Mouse (Mus musculus) forebrain, postnatal 0 days (tissue): ENCODE data around the gene Fbxo21. TPM values are rescaled to one million over a fixed set of nuclear protein-coding genes. Genes with fewer than 3 reads are reported as not detected.

Experiments
- ATAC-seq: fragments of 200-750 bp; cut with Nextera tagmentation; 2 replicates; pipeline ENCODE4 v1.8.0; 2017; ENCODE audit warnings: mild to moderate bottlenecking, moderate library complexity
- DNase-seq: peaks from one replicate; pipeline ENCODE4 v3.0.0-alpha.2; 2015
- H3K27ac ChIP-seq: fragments of 300-500 bp; sonication (generic); 2 replicates; pipeline ENCODE4 v1.5.1; 2014; ENCODE audit warnings: low read depth, mild to moderate bottlenecking, antibody characterized with exemption, low read length, moderate library complexity, mixed read lengths
- H3K27me3 ChIP-seq: fragments of 300-500 bp; sonication (generic); 2 replicates; pipeline ENCODE4 v1.6.1; 2014; ENCODE audit warnings: mild to moderate bottlenecking, low read length, mixed read lengths; ENCODE audit not compliant: insufficient read depth
- H3K36me3 ChIP-seq: fragments of 300-500 bp; sonication (generic); 2 replicates; pipeline ENCODE4 v1.6.1; 2014; ENCODE audit warnings: mild to moderate bottlenecking, moderate library complexity; ENCODE audit not compliant: insufficient read depth
- H3K4me1 ChIP-seq: fragments of 300-500 bp; sonication (generic); 2 replicates; pipeline ENCODE4 v1.6.1; 2014; ENCODE audit warnings: antibody characterized with exemption; ENCODE audit not compliant: insufficient read depth
- H3K4me2 ChIP-seq: fragments of 300-500 bp; sonication (generic); 2 replicates; pipeline ENCODE4 v1.6.1; 2014; ENCODE audit warnings: low read depth, mild to moderate bottlenecking, moderate library complexity
- H3K4me3 ChIP-seq: fragments of 300-500 bp; sonication (generic); 2 replicates; pipeline ENCODE4 v1.5.1; 2014; ENCODE audit warnings: low read depth, low read length, mixed read lengths
- H3K9ac ChIP-seq: fragments of 300-500 bp; sonication (generic); 2 replicates; pipeline ENCODE4 v1.6.1; 2014; ENCODE audit warnings: mild to moderate bottlenecking
- H3K9me3 ChIP-seq: fragments of 300-500 bp; sonication (generic); 2 replicates; pipeline ENCODE4 v1.6.1; 2016; ENCODE audit warnings: low read length
- CTCF ChIP-seq: sonication (generic); IDR thresholded peaks from 2 replicates; pipeline ENCODE4 v1.5.1; 2016; ENCODE audit warnings: antibody characterized with exemption, control low read depth, low read depth
- WGBS: fragments of 180-500 bp; shearing (Covaris S2); extraction: QIAGEN DNeasy Blood & Tissue Kit; methylation state at CpG from one replicate; pipeline ENCODE4 v1.1.7; 2014; 5-methylcytosine and 5-hydroxymethylcytosine counted together
- polyA plus RNA-seq: library from polyadenylated mRNA; unstranded; fragments of >200 nt; fragmentation: Nextera tagmentation; extraction: Ambion mirVana; gene quantifications from 2 replicates; pipeline ENCODE4 v1.2.1, GENCODE M21; 2015
- total RNA-seq: library from RNA; depleted of rRNA; stranded (reverse); fragments of >200 nt; gene quantifications from 2 replicates; pipeline ENCODE4 v1.2.3, GENCODE M21; 2014

The Fbxo21 gene
- total and polyA plus RNA-seq, 2 experiments from 2014 or later: 161 to 197 TPM

DNA sequence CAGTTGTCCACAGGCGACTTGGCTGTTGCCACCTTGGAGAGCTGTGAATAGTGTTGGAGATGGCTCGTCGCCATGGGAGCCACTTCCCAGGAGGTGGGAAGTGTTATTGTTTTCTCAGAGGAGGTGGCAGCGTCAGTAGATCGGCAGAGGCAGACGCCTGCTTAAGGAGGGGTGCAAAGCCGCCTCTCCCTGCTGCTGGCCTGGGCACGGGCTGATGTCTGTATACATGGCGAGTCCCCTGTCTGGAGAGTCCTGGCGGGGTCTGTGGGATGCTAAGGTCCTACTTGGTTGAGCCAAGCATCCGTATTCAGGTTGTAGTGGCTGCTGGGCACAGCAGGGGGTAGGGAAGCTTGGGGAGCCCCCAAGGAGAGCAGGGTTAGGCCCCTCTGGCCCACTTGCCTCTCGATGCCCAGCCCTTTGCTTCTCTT lies 62.7 kb downstream of the Fbxo21 start:
- H3K4me3 ChIP-seq: no peak overlapping the region
- DNase-seq (peak; percentile 39), ATAC-seq (no peak)
- no peak overlapping the region for H3K4me2 ChIP-seq
- no peaks in the 10 kb centered on the region for H3K27me3 ChIP-seq
- no peaks in the 10 kb centered on the region for H3K36me3 ChIP-seq
- no peak overlapping the region for H3K9ac ChIP-seq
- no peak overlapping the region for H3K27ac ChIP-seq
- no peak for TF ChIP-seq CTCF
- no peaks in the 10 kb centered on the region for H3K4me1 ChIP-seq
- WGBS: 17% methylated on average over 12 of the region's 12 CpGs
- H3K9me3 ChIP-seq: no peaks in the 10 kb centered on the region

DNA sequence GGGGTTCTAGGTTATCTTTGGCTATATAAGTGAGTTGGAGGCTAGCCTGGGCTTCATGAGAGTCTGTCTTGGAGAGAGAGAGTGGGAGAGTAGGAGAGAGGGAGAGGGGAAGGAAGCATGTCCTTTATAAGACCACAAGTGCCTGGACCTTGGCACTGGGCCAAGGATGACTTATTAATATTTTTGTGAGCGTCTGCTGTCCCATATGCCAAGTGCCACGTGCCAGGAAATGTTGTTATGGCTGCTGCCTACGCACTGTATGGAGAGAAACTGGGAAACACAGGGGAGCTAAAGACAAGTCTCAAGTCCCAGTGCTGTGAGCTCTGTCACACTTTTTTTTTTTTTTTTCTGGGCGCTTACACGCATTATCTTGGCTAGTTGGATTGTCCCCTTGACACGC lies 66.1 kb downstream of the Fbxo21 start:
- Histone ChIP-seq H3K27ac (no peak overlapping the region), H3K9me3 (no peaks in the 10 kb centered on the region), H3K9ac (no peak overlapping the region), H3K27me3 (no peaks in the 10 kb centered on the region), H3K36me3 (no peaks in the 10 kb centered on the region), H3K4me1 (no peaks in the 10 kb centered on the region), H3K4me3 (no peak overlapping the region), H3K4me2 (no peak overlapping the region)
- WGBS: 65% methylated on average over 6 of the region's 6 CpGs
- ATAC-seq: no peak
- TF ChIP-seq CTCF: no peak
- DNase-seq: no peak

DNA sequence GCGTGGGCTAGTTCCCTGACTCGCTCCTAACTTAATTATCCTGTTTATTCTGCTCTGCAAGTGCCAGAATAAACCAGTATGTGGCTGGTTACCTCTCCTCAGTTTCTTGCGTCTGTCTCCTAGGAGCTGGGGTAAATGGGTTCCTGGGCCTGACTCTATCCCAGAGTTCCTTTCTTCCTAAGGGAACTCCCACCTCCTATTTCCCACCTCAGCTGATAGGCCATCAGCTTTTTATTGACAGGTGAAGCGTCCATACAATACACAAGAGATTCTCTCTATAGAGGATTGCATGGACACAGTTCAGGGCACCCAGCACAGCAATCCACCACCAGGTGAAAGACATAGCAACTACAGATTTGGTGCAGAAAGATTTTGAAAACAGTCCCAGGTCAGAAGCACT lies 67.2 kb downstream of the Fbxo21 start:
- no peak overlapping the region for H3K27ac ChIP-seq
- no peak overlapping the region for H3K4me2 ChIP-seq
- ATAC-seq (no peak), DNase-seq (no peak)
- no peak overlapping the region for H3K9ac ChIP-seq
- TF ChIP-seq CTCF: no peak
- no peak overlapping the region for H3K4me3 ChIP-seq
- no peaks in the 10 kb centered on the region for H3K36me3 ChIP-seq
- 80% methylated on average over 4 of the region's 4 CpGs for WGBS
- H3K9me3 ChIP-seq: no peaks in the 10 kb centered on the region
- H3K27me3 ChIP-seq: no peaks in the 10 kb centered on the region
- H3K4me1 ChIP-seq: no peaks in the 10 kb centered on the region

DNA sequence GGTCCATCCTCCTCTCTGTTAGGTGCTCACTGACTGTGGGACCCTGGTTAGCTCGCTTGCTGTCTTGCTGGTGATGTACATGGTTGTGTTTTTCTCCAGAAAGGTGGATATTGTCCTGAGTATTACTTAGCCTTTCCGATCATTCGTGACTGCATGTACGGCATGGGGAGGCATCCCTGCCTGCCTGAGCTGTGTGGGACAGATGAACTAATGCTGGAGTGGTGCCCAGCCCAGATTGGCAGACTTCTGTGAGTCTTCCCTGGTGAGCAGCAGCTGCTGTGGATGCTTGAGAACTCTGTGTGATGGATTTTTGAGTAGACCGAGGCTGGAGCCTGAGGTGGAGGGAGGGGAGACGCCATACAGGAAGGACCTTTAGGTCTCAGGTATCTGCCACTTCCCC lies 68.4 kb downstream of the Fbxo21 start:
- no peak overlapping the region for H3K4me2 ChIP-seq
- H3K36me3 ChIP-seq: no peaks in the 10 kb centered on the region
- no peak overlapping the region for H3K9ac ChIP-seq
- peak; percentile 32; the same call in 1 of the 2 replicates for ATAC-seq
- no peak overlapping the region for H3K4me3 ChIP-seq
- H3K27me3 ChIP-seq: no peaks in the 10 kb centered on the region
- no peaks in the 10 kb centered on the region for H3K4me1 ChIP-seq
- H3K9me3 ChIP-seq: no peaks in the 10 kb centered on the region
- TF ChIP-seq CTCF: no peak
- H3K27ac ChIP-seq: no peak overlapping the region
- 56% methylated on average over 6 of the region's 6 CpGs for WGBS
- peak; percentile 61 for DNase-seq

DNA sequence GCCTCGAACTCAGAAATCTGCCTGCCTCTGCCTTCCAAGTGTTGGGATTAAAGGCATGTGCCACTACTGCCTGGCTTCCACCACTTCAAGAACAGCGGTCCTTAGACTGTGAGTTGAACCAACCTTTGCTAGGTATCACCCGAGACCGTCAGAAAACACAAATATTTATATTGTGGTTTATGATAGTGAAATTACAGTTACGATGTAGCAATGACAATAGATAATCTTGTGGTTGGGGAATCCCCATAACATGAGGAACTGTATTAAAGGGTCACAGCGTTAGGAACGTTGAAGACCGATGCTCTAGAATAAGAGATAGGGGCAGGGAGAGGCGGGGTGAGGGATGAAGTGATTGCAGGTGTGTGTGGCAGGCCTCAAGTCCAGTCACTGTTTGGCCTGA lies 68.9 kb downstream of the Fbxo21 start:
- 97% methylated on average over 9 of the region's 9 CpGs for WGBS
- Histone ChIP-seq H3K4me3 (no peak overlapping the region), H3K9me3 (no peaks in the 10 kb centered on the region), H3K9ac (no peak overlapping the region), H3K4me1 (no peaks in the 10 kb centered on the region), H3K27ac (no peak overlapping the region), H3K27me3 (no peaks in the 10 kb centered on the region), H3K4me2 (no peak overlapping the region), H3K36me3 (no peaks in the 10 kb centered on the region)
- ATAC-seq: no peak
- no peak for DNase-seq
- no peak for TF ChIP-seq CTCF

DNA sequence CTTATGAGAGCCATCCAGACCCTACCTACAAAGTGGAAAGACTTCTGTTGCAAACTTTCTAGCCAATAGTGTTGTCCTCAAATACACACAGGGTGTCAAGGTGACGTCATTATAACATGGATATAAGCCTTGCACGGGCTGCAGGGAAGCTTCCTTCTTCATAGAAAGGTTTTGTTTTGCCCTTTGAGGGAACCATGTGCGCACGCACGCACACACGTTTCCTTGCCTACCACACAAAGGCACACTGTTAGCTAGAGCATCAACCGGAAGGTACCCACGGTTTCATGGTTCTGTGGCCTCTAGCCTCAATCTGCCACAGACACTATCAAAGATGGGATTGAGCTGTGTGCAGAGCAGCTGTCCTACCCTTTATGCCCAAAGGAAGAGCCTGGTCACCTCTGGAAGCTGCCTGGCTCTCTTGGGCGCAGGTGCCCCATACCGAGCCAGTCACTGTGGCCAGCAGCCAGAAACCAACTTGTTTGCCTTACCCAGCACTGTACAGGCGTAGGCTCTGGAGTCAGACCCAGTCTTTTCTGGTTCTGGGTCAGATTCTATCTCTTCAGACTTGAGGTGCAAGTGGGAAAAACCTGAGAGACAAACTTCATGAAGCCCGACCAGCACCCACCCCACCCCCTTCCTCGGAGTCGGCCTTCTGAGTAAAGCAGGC lies 70.7 kb downstream of the Fbxo21 start:
- ATAC-seq (no peak), DNase-seq (no peak)
- Histone ChIP-seq H3K4me1 (no peaks in the 10 kb centered on the region), H3K4me3 (no peak overlapping the region), H3K4me2 (no peak overlapping the region), H3K9ac (no peak overlapping the region), H3K9me3 (no peaks in the 10 kb centered on the region), H3K36me3 (no peaks in the 10 kb centered on the region), H3K27ac (no peak overlapping the region), H3K27me3 (no peaks in the 10 kb centered on the region)
- WGBS: 87% methylated on average over 14 of the region's 14 CpGs
- TF ChIP-seq CTCF: no peak

DNA sequence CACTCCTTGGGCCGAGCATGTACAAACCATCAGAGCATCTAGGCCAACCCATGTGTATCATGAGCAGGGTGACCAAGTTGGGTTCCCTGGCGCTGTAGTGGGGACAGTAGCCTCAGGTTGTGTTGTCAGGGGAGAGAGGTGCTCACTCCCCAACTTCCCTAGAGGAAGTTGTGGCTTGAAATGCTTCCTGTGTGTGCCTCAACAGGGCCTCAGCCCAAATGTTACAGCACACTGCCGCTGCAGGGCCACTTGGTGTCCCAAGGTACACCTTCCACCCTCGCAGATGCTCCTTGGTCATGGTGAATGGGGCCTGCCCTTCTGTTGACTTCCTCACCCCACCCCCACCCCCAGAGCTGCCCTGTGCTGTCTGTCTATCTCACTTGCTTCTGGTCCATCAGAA lies 71.9 kb downstream of the Fbxo21 start:
- Histone ChIP-seq H3K9ac (no peak overlapping the region), H3K36me3 (no peaks in the 10 kb centered on the region), H3K4me1 (no peaks in the 10 kb centered on the region), H3K27me3 (no peaks in the 10 kb centered on the region), H3K9me3 (no peaks in the 10 kb centered on the region), H3K27ac (no peak overlapping the region), H3K4me3 (no peak overlapping the region), H3K4me2 (no peak overlapping the region)
- DNase-seq (no peak), ATAC-seq (no peak)
- no peak for TF ChIP-seq CTCF
- WGBS: 88% methylated on average over 4 of the region's 4 CpGs
